Mouse (Mus musculus) heart, postnatal 0 days (tissue): ENCODE data around the gene Adad2. TPM values are rescaled to one million over a fixed set of nuclear protein-coding genes. Genes with fewer than 3 reads are reported as not detected.

Experiments used
- ATAC-seq: fragments of 200-750 bp; cut with Nextera tagmentation; 2 replicates; pipeline ENCODE4 v1.8.0; 2017; ENCODE audit warnings: low read depth, moderate number of reproducible peaks, moderate library complexity; ENCODE audit not compliant: insufficient read depth
- DNase-seq: peaks from one replicate; pipeline ENCODE4 v3.0.0-alpha.2; 2016; ENCODE audit warnings: low spot score
- H3K27ac ChIP-seq: fragments of 300-500 bp; sonication (generic); 2 replicates; pipeline ENCODE4 v1.5.1; 2014; ENCODE audit warnings: low read depth, mild to moderate bottlenecking
- H3K27me3 ChIP-seq: fragments of 300-500 bp; sonication (generic); 2 replicates; pipeline ENCODE4 v1.6.1; 2014; ENCODE audit warnings: low read length, mixed read lengths; ENCODE audit not compliant: control insufficient read depth, insufficient read depth
- H3K36me3 ChIP-seq: fragments of 300-500 bp; sonication (generic); replicated peaks from 2 replicates; pipeline ENCODE4 v1.6.1; 2014; ENCODE audit warnings: low read length, mixed read lengths; ENCODE audit not compliant: control insufficient read depth, insufficient read depth
- H3K4me1 ChIP-seq: fragments of 300-500 bp; sonication (generic); 2 replicates; pipeline ENCODE4 v1.6.1; 2014; ENCODE audit warnings: antibody characterized with exemption; ENCODE audit not compliant: control insufficient read depth, insufficient read depth
- H3K4me2 ChIP-seq: fragments of 300-500 bp; sonication (generic); 2 replicates; pipeline ENCODE4 v1.6.1; 2014; ENCODE audit warnings: low read depth, mild to moderate bottlenecking, low read length, moderate library complexity
- H3K4me3 ChIP-seq: fragments of 300-500 bp; sonication (generic); 2 replicates; pipeline ENCODE4 v1.5.1; 2014; ENCODE audit warnings: low read depth, low read length
- H3K9ac ChIP-seq: fragments of 300-500 bp; sonication (generic); replicated peaks from 2 replicates; pipeline ENCODE4 v1.6.1; 2014; ENCODE audit warnings: low read depth, low read length, mixed read lengths
- H3K9me3 ChIP-seq: fragments of 300-500 bp; sonication (generic); replicated peaks from 2 replicates; pipeline ENCODE4 v1.6.1; 2016; ENCODE audit warnings: low read length; ENCODE audit not compliant: control insufficient read depth
- CTCF ChIP-seq: IDR thresholded peaks from 2 replicates; pipeline ENCODE4 v1.5.1; 2016; ENCODE audit warnings: antibody characterized with exemption, control low read depth, low read depth
- EP300 ChIP-seq: IDR thresholded peaks from 2 replicates; pipeline ENCODE4 v1.6.1; 2016; ENCODE audit warnings: antibody characterized with exemption, low read depth
- WGBS: fragments of 180-500 bp; shearing (Covaris S2); extraction: QIAGEN DNeasy Blood & Tissue Kit; methylation state at CpG from one replicate; pipeline ENCODE4 v1.1.7; 2014; 5-methylcytosine and 5-hydroxymethylcytosine counted together
- polyA plus RNA-seq: library from polyadenylated mRNA; unstranded; fragments of >200 nt; fragmentation: Nextera tagmentation; extraction: Ambion mirVana; gene quantifications from 2 replicates; pipeline ENCODE4 v1.2.1, GENCODE M21; 2015
- total RNA-seq: library from RNA; depleted of rRNA; stranded (reverse); fragments of >200 nt; gene quantifications from 2 replicates; pipeline ENCODE4 v1.2.3, GENCODE M21; 2014; ENCODE audit warnings: low replicate concordance

The Adad2 gene
- total and polyA plus RNA-seq, 2 experiments from 2014 or later: not detected

- H3K27ac ChIP-seq: no peak overlapping the region; the same call in 1 of the 2 replicates
- no peaks in the 10 kb centered on the region for H3K9me3 ChIP-seq
- H3K36me3 ChIP-seq: no peaks in the 10 kb centered on the region
- H3K4me1 ChIP-seq: peaks cover 6% of the 10 kb centered on the region; the same call in 1 of the 2 replicates
- H3K4me3 ChIP-seq: no peak overlapping the region
- DNase-seq (no peak), ATAC-seq (peak; percentile 40)
- 51% methylated on average over 14 of the region's 14 CpGs for WGBS
- no peak for TF ChIP-seq EP300
- TF ChIP-seq CTCF: no peak
- no peak overlapping the region for H3K9ac ChIP-seq
- no peak overlapping the region for H3K4me2 ChIP-seq
- H3K27me3 ChIP-seq: 0 out of 2 replicates have a peak, but pooled peaks cover 6% of the 10 kb centered on the region
Observed at GRCm38 (mm10) chr8:119620848-119621465, 8.4 kb downstream of the Adad2 start.

GRCm38 (mm10) chr8:119622555-119622954 is 10.0 kb downstream of the Adad2 start:
- no peak for ATAC-seq
- Histone ChIP-seq H3K4me3 (no peak overlapping the region), H3K9me3 (no peaks in the 10 kb centered on the region), H3K27ac (no peak overlapping the region), H3K36me3 (no peaks in the 10 kb centered on the region), H3K27me3 (0 out of 2 replicates have a peak, but pooled peaks cover 6% of the 10 kb centered on the region), H3K4me2 (no peak overlapping the region), H3K9ac (no peak overlapping the region), H3K4me1 (peaks cover 6% of the 10 kb centered on the region; the same call in 1 of the 2 replicates)
- DNase-seq: no peak
- 65% methylated on average over 4 of the region's 4 CpGs for WGBS
- TF ChIP-seq CTCF (no peak), EP300 (no peak)

GRCm38 (mm10) chr8:119623061-119623460 is 10.5 kb downstream of the Adad2 start:
- Histone ChIP-seq H3K4me1 (peaks cover 6% of the 10 kb centered on the region; the same call in 1 of the 2 replicates), H3K27ac (no peak overlapping the region), H3K27me3 (0 out of 2 replicates have a peak, but pooled peaks cover 6% of the 10 kb centered on the region), H3K36me3 (no peaks in the 10 kb centered on the region), H3K4me3 (no peak overlapping the region), H3K9ac (no peak overlapping the region), H3K9me3 (no peaks in the 10 kb centered on the region), H3K4me2 (no peak overlapping the region)
- ATAC-seq: no peak
- WGBS: 77% methylated on average over 8 of the region's 8 CpGs
- TF ChIP-seq CTCF (no peak), EP300 (no peak)
- no peak for DNase-seq

GRCm38 (mm10) chr8:119623744-119624143 is 11.2 kb downstream of the Adad2 start:
- DNase-seq (no peak), ATAC-seq (no peak)
- H3K4me1 ChIP-seq: peaks cover 6% of the 10 kb centered on the region; the same call in 1 of the 2 replicates
- 0 out of 2 replicates have a peak, but pooled peaks cover 6% of the 10 kb centered on the region for H3K27me3 ChIP-seq
- no peak overlapping the region for H3K4me3 ChIP-seq
- no peaks in the 10 kb centered on the region for H3K9me3 ChIP-seq
- TF ChIP-seq CTCF (no peak), EP300 (no peak)
- WGBS: 80% methylated on average over 1 of the region's 1 CpGs
- no peak overlapping the region for H3K9ac ChIP-seq
- no peak overlapping the region for H3K27ac ChIP-seq
- no peaks in the 10 kb centered on the region for H3K36me3 ChIP-seq
- no peak overlapping the region for H3K4me2 ChIP-seq

GRCm38 (mm10) chr8:119624916-119625315 is 12.4 kb downstream of the Adad2 start:
- H3K9me3 ChIP-seq: no peaks in the 10 kb centered on the region
- no peak for ATAC-seq
- 85% methylated on average over 7 of the region's 7 CpGs for WGBS

GRCm38 (mm10) chr8:119625788-119626187 is 13.2 kb downstream of the Adad2 start:
- H3K27ac ChIP-seq: no peak overlapping the region

More at GRCm38 (mm10) chr8:119624916-119625315, 12.4 kb downstream of the Adad2 start:
- H3K36me3 ChIP-seq: no peaks in the 10 kb centered on the region
- peaks cover 6% of the 10 kb centered on the region; the same call in 1 of the 2 replicates for H3K4me1 ChIP-seq
- TF ChIP-seq EP300: no peak
- no peak for TF ChIP-seq CTCF
- DNase-seq: no peak
- H3K27ac ChIP-seq: no peak overlapping the region
- H3K4me3 ChIP-seq: no peak overlapping the region
- no peak overlapping the region for H3K9ac ChIP-seq
- 0 out of 2 replicates have a peak, but pooled peaks cover 6% of the 10 kb centered on the region for H3K27me3 ChIP-seq
- H3K4me2 ChIP-seq: no peak overlapping the region

More at GRCm38 (mm10) chr8:119625788-119626187, 13.2 kb downstream of the Adad2 start:
- no peak overlapping the region for H3K4me3 ChIP-seq
- WGBS: 76% methylated on average over 22 of the region's 22 CpGs
- no peaks in the 10 kb centered on the region for H3K36me3 ChIP-seq
- no peak overlapping the region for H3K4me2 ChIP-seq
- no peak for ATAC-seq
- DNase-seq: no peak
- TF ChIP-seq CTCF (no peak), EP300 (no peak)
- peaks cover 5% of the 10 kb centered on the region; the same call in 1 of the 2 replicates for H3K4me1 ChIP-seq
- H3K9me3 ChIP-seq: no peaks in the 10 kb centered on the region
- H3K27me3 ChIP-seq: 0 out of 2 replicates have a peak, but pooled peaks cover 6% of the 10 kb centered on the region
- H3K9ac ChIP-seq: no peak overlapping the region
